Mouse (Mus musculus) embryonic facial prominence, embryonic 13.5 days (tissue): ENCODE data around the gene Fancd2. TPM values are rescaled to one million over a fixed set of nuclear protein-coding genes. Genes with fewer than 3 reads are reported as not detected.

Experiments used
- ATAC-seq: fragments of 200-750 bp; cut with Nextera tagmentation; 2 replicates; pipeline ENCODE4 v1.8.0; 2017; ENCODE audit warnings: low read depth; ENCODE audit not compliant: insufficient number of reproducible peaks, insufficient read depth, low FRiP score, low TSS enrichment
- H3K27ac ChIP-seq: fragments of 300-500 bp; sonication (generic); 2 replicates; pipeline ENCODE4 v1.5.1; 2015; ENCODE audit warnings: moderate library complexity, mild to moderate bottlenecking, inconsistent platforms
- H3K27me3 ChIP-seq: fragments of 300-500 bp; sonication (generic); 2 replicates; pipeline ENCODE4 v1.6.1; 2015; ENCODE audit warnings: mild to moderate bottlenecking, inconsistent platforms
- H3K36me3 ChIP-seq: fragments of 300-500 bp; sonication (generic); 2 replicates; pipeline ENCODE4 v1.6.1; 2015; ENCODE audit warnings: mild to moderate bottlenecking, inconsistent platforms
- H3K4me1 ChIP-seq: fragments of 300-500 bp; sonication (generic); 2 replicates; pipeline ENCODE4 v1.6.1; 2015; ENCODE audit warnings: inconsistent platforms
- H3K4me2 ChIP-seq: fragments of 300-500 bp; sonication (generic); 2 replicates; pipeline ENCODE4 v1.6.1; 2015; ENCODE audit warnings: moderate library complexity, mild to moderate bottlenecking, inconsistent platforms
- H3K4me3 ChIP-seq: fragments of 300-500 bp; sonication (generic); 2 replicates; pipeline ENCODE4 v1.5.1; 2015; ENCODE audit warnings: mild to moderate bottlenecking, inconsistent platforms
- H3K9ac ChIP-seq: fragments of 300-500 bp; sonication (generic); 2 replicates; pipeline ENCODE4 v1.6.1; 2015; ENCODE audit warnings: mild to moderate bottlenecking, inconsistent platforms
- H3K9me3 ChIP-seq: fragments of 300-500 bp; sonication (generic); 2 replicates; pipeline ENCODE4 v1.6.1; 2016; ENCODE audit warnings: inconsistent platforms
- WGBS: fragments of 180-500 bp; shearing (Covaris S2); methylation state at CpG from one replicate; pipeline ENCODE4 v1.1.7; 2015; ENCODE audit warnings: mixed read lengths; 5-methylcytosine and 5-hydroxymethylcytosine counted together
- polyA plus RNA-seq: library from polyadenylated mRNA; unstranded; fragments of >200 nt; fragmentation: Nextera tagmentation; extraction: Ambion mirVana; gene quantifications from 2 replicates; pipeline ENCODE4 v1.2.1, GENCODE M21; 2015

Gene Fancd2
- polyA plus RNA-seq, 1 experiment from 2014 or later: 13.6 TPM

GRCm38 (mm10) chr6:113597945-113598344 is 66.5 kb downstream of the Fancd2 start:
- 91% methylated on average over 4 of the region's 4 CpGs for WGBS
- ATAC-seq: no peak
- Histone ChIP-seq H3K4me3 (no peak overlapping the region), H3K27ac (no peak overlapping the region), H3K36me3 (0 out of 2 replicates have a peak, but pooled peaks cover 4% of the 10 kb centered on the region), H3K9ac (no peak overlapping the region), H3K9me3 (no peaks in the 10 kb centered on the region), H3K27me3 (no peaks in the 10 kb centered on the region), H3K4me2 (no peak overlapping the region), H3K4me1 (no peaks in the 10 kb centered on the region)

- H3K27me3 ChIP-seq: no peaks in the 10 kb centered on the region
- H3K4me1 ChIP-seq: no peaks in the 10 kb centered on the region
- H3K9ac ChIP-seq: no peak overlapping the region
- no peak for ATAC-seq
- no peak overlapping the region for H3K27ac ChIP-seq
- 0 out of 2 replicates have a peak, but pooled peaks cover 4% of the 10 kb centered on the region for H3K36me3 ChIP-seq
- 76% methylated on average over 5 of the region's 5 CpGs for whole genome bisulfite sequencing
- no peaks in the 10 kb centered on the region for H3K9me3 ChIP-seq
- H3K4me2 ChIP-seq: no peak overlapping the region
- no peak overlapping the region for H3K4me3 ChIP-seq
Measured at GRCm38 (mm10) chr6:113599833-113600232, 68.4 kb downstream of the Fancd2 start.

GRCm38 (mm10) chr6:113600543-113601139 is 69.2 kb downstream of the Fancd2 start, which contains the start of gene Fancd2os:
Gene Fancd2os, minus strand, starts transcription at chr6:113600715.
- H3K4me1 ChIP-seq: peaks cover 3% of the 10 kb centered on the region
- no peak within 1 kb of the TSS for H3K4me2 ChIP-seq
- no peak within 1 kb of the TSS for H3K4me3 ChIP-seq
- 43% methylated on average over 23 of the region's 23 CpGs for WGBS
- no peak within 1 kb of the TSS for H3K27ac ChIP-seq
- H3K36me3 ChIP-seq: 0 out of 2 replicates have a peak, but pooled peaks cover 4% of the 10 kb centered on the region
- H3K9me3 ChIP-seq: no peaks in the 10 kb centered on the region
- no peaks in the 10 kb centered on the region for H3K27me3 ChIP-seq
- H3K9ac ChIP-seq: peak within 1 kb of the TSS; percentile 51
- no peak for ATAC-seq

DNA sequence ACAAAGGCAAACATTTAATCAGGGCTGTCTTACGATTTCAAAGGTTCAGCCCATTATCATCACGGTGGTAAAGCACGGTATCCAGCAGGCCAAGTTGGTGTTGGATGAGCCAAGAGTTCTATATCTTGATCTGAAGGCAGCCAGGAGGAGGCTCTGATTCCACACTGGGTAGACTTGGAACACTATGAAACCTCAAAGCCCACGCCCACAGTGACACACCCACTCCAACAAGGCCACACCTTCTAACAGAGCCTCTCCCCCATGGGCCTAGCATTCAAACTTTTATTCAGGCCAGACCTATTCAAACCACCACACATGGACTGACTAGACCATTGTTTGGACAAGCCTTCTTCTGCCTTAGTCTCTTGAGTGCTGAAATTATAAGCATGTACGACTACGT is 71.3 kb downstream of the Fancd2 start:
- Histone ChIP-seq H3K27me3 (no peaks in the 10 kb centered on the region), H3K4me3 (no peak overlapping the region), H3K4me2 (no peak overlapping the region), H3K27ac (no peak overlapping the region), H3K9me3 (no peaks in the 10 kb centered on the region), H3K4me1 (peaks cover 14% of the 10 kb centered on the region), H3K36me3 (peaks cover 4% of the 10 kb centered on the region; the same call in 1 of the 2 replicates), H3K9ac (no peak overlapping the region)
- ATAC-seq: no peak
- WGBS: 95% methylated on average over 6 of the region's 6 CpGs

DNA sequence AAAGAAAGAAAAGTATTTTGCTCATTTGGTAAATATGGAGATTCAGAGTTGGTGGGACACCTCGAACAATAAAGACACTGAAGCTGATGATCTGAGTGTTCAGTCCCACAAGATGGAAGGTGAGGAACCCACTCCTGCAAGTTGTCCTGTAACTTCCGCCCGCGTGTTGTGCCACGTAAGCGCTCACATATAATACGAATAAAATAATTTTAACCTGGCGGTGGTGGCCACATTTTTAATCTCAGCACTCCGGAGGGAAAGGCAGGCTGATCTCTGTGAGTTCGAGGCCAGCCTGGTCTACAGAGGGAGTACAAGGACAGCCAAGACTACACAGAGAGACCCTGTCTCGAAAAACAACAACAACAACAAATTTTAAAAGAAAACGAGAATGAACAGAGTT is 72.5 kb downstream of the Fancd2 start:
- H3K27me3 ChIP-seq: no peaks in the 10 kb centered on the region
- H3K36me3 ChIP-seq: peaks cover 3% of the 10 kb centered on the region; the same call in 1 of the 2 replicates
- ATAC-seq: no peak
- H3K27ac ChIP-seq: peak overlapping the region; percentile 57; the same call in 1 of the 2 replicates
- H3K4me1 ChIP-seq: peaks cover 14% of the 10 kb centered on the region
- no peaks in the 10 kb centered on the region for H3K9me3 ChIP-seq
- peak overlapping the region; percentile 67 for H3K4me2 ChIP-seq
- H3K9ac ChIP-seq: peak overlapping the region; percentile 95
- peak overlapping the region; percentile 92 for H3K4me3 ChIP-seq
- WGBS: 49% methylated on average over 12 of the region's 12 CpGs

GRCm38 (mm10) chr6:113604432-113605223 is 73.1 kb downstream of the Fancd2 start, which contains the start of gene Brk1:
Gene Brk1, plus strand, starts transcription at chr6:113604772.
- peak within 1 kb of the TSS; percentile 78 for H3K27ac ChIP-seq
- peaks cover 14% of the 10 kb centered on the region for H3K4me1 ChIP-seq
- peak within 1 kb of the TSS; percentile 67 for H3K4me2 ChIP-seq
- peak; percentile 90 for ATAC-seq
- H3K36me3 ChIP-seq: peaks cover 3% of the 10 kb centered on the region; the same call in 1 of the 2 replicates
- no peaks in the 10 kb centered on the region for H3K27me3 ChIP-seq
- H3K4me3 ChIP-seq: peak within 1 kb of the TSS; percentile 92
- under 1% methylated on average over 64 of the region's 65 CpGs for WGBS
- H3K9me3 ChIP-seq: no peaks in the 10 kb centered on the region
- peak within 1 kb of the TSS; percentile 95 for H3K9ac ChIP-seq

DNA sequence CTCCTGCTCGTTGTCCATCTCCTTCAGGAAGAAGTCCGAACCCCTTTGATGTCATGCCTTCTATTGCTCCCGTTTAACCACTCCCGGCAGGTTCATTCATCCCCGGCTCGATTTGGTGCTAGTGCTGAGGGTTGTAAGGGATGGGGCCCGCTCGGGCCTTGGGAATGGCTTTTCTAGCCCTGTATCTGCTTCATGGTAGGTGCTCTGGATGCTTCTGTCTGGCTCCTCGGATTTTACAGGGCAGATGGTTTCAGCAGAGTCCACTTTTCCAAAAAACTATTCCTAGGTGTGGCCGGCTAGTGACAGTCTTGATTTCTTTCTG is 73.7 kb downstream of the Fancd2 start:
- Histone ChIP-seq H3K4me2 (peak overlapping the region; percentile 67), H3K4me3 (peak overlapping the region; percentile 92), H3K9ac (peak overlapping the region; percentile 95), H3K4me1 (peaks cover 14% of the 10 kb centered on the region), H3K36me3 (peaks cover 3% of the 10 kb centered on the region), H3K27ac (peak overlapping the region; percentile 78), H3K9me3 (no peaks in the 10 kb centered on the region), H3K27me3 (no peaks in the 10 kb centered on the region)
- 5% methylated on average over 10 of the region's 10 CpGs for WGBS
- 0 out of 2 replicates have a peak, but pooled peaks have one; percentile 8 for ATAC-seq

GRCm38 (mm10) chr6:113608871-113609270 is 77.4 kb downstream of the Fancd2 start:
- H3K4me1 ChIP-seq: peaks cover 14% of the 10 kb centered on the region
- ATAC-seq: no peak
- no peaks in the 10 kb centered on the region for H3K9me3 ChIP-seq
- no peaks in the 10 kb centered on the region for H3K27me3 ChIP-seq
- H3K9ac ChIP-seq: no peak overlapping the region
- no peak overlapping the region for H3K4me2 ChIP-seq
- 66% methylated on average over 6 of the region's 6 CpGs for WGBS
- H3K4me3 ChIP-seq: no peak overlapping the region
- H3K27ac ChIP-seq: no peak overlapping the region
- peaks cover 35% of the 10 kb centered on the region for H3K36me3 ChIP-seq

DNA sequence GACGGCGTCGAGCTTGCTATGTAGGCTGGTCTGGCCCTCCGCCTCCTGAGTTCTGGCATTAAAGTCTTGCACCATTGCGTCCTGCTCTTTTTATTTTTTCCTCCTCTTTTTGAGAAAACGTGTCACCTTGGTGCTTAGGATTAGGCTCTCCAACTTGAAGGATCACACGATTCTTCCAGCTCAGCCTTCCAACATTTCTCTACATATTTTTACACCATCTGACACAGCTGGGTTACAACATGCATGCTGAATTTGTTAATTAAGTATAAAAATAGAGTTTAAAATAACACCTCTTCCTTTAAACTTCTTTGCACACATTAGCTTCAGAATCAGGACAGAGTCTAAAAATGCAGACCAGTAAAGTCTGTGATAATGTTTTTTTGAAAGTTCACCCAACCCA is 77.8 kb downstream of the Fancd2 start:
- H3K27ac ChIP-seq: no peak overlapping the region
- 85% methylated on average over 7 of the region's 7 CpGs for WGBS
- H3K27me3 ChIP-seq: no peaks in the 10 kb centered on the region
- H3K9ac ChIP-seq: no peak overlapping the region
- H3K9me3 ChIP-seq: no peaks in the 10 kb centered on the region
- H3K4me1 ChIP-seq: peaks cover 14% of the 10 kb centered on the region
- H3K4me2 ChIP-seq: no peak overlapping the region
- peaks cover 39% of the 10 kb centered on the region for H3K36me3 ChIP-seq
- ATAC-seq: no peak
- no peak overlapping the region for H3K4me3 ChIP-seq

- Histone ChIP-seq H3K36me3 (peaks cover 68% of the 10 kb centered on the region), H3K9ac (no peak overlapping the region), H3K4me1 (no peaks in the 10 kb centered on the region), H3K27ac (no peak overlapping the region), H3K27me3 (no peaks in the 10 kb centered on the region), H3K9me3 (no peaks in the 10 kb centered on the region), H3K4me3 (no peak overlapping the region), H3K4me2 (no peak overlapping the region)
- 85% methylated on average over 8 of the region's 8 CpGs for WGBS
- no peak for ATAC-seq
Measured at GRCm38 (mm10) chr6:113612258-113612969, 80.9 kb downstream of the Fancd2 start.

- H3K4me2 ChIP-seq: no peak overlapping the region
- peaks cover 78% of the 10 kb centered on the region for H3K36me3 ChIP-seq
- H3K27ac ChIP-seq: no peak overlapping the region
- no peaks in the 10 kb centered on the region for H3K9me3 ChIP-seq
- no peaks in the 10 kb centered on the region for H3K27me3 ChIP-seq
- no peak overlapping the region for H3K9ac ChIP-seq
- 98% methylated on average over 7 of the region's 7 CpGs for WGBS
- no peaks in the 10 kb centered on the region for H3K4me1 ChIP-seq
- ATAC-seq: no peak
- no peak overlapping the region for H3K4me3 ChIP-seq
Measured at GRCm38 (mm10) chr6:113614152-113614551, 82.7 kb downstream of the Fancd2 start.
